Mouse (Mus musculus) embryonic fibroblast, embryonic 13.5 days (primary cell): Measurements from ENCODE around the gene Myh9. TPM values are rescaled to one million over a fixed set of nuclear protein-coding genes. Genes with fewer than 3 reads are reported as not detected.

ENCODE experiments used
- H3K27ac ChIP-seq: 2 replicates; pipeline ENCODE4 v1.5.1; 2012; ENCODE audit warnings: low read length, control low read depth, inconsistent platforms; ENCODE audit not compliant: insufficient read depth
- H3K4me1 ChIP-seq: 2 replicates; pipeline ENCODE4 v1.6.1; 2011; ENCODE audit warnings: low read length; ENCODE audit not compliant: control insufficient read depth, insufficient read depth
- H3K4me3 ChIP-seq: 2 replicates; pipeline ENCODE4 v1.5.1; 2011; ENCODE audit warnings: mild to moderate bottlenecking, control low read depth, low read length; ENCODE audit not compliant: insufficient read depth
- CTCF ChIP-seq: IDR thresholded peaks from 2 replicates; pipeline ENCODE4 v1.5.1; 2011; ENCODE audit warnings: mild to moderate bottlenecking, control low read depth, low read length, moderate library complexity, borderline replicate concordance; ENCODE audit not compliant: insufficient read depth
- POLR2A ChIP-seq: IDR thresholded peaks from 2 replicates; pipeline ENCODE4 v1.6.1; 2011; ENCODE audit warnings: low read depth, mild to moderate bottlenecking, control low read depth, low read length, moderate library complexity
- polyA plus RNA-seq: library from polyadenylated mRNA; stranded (reverse); fragments of >200 nt; gene quantifications from 2 replicates; pipeline ENCODE4 v1.2.4, GENCODE M21; 2011; ENCODE audit warnings: low read depth; ENCODE audit not compliant: missing spikeins, insufficient read length

Myh9 gene
- polyA plus RNA-seq, 1 experiment, result 718 TPM

- Histone ChIP-seq H3K4me1 (peaks cover 38% of the 10 kb centered on the region), H3K27ac (peak overlapping the region; percentile 95), H3K4me3 (no peak overlapping the region)
- TF ChIP-seq CTCF, result no peak
- TF ChIP-seq POLR2A, result no peak
Measured at GRCm38 (mm10) chr15:77794138-77794907, 47.7 kb downstream of the Myh9 start.

GRCm38 (mm10) chr15:77793554-77793953 is 48.4 kb downstream of the Myh9 start:
- TF ChIP-seq CTCF (no peak), POLR2A (no peak)
- no peak overlapping the region for H3K4me3 ChIP-seq
- peaks cover 35% of the 10 kb centered on the region for H3K4me1 ChIP-seq
- H3K27ac ChIP-seq, result peak overlapping the region; percentile 66; the same call in 1 of the 2 replicates

GRCm38 (mm10) chr15:77793094-77793493 is 48.9 kb downstream of the Myh9 start:
- no peak overlapping the region for H3K27ac ChIP-seq
- no peak overlapping the region for H3K4me3 ChIP-seq
- peaks cover 31% of the 10 kb centered on the region for H3K4me1 ChIP-seq
- no peak for TF ChIP-seq POLR2A
- no peak for TF ChIP-seq CTCF

GRCm38 (mm10) chr15:77792056-77792455 is 49.9 kb downstream of the Myh9 start:
- Histone ChIP-seq H3K27ac (no peak overlapping the region), H3K4me1 (peaks cover 20% of the 10 kb centered on the region), H3K4me3 (no peak overlapping the region)
- TF ChIP-seq POLR2A, result no peak
- no peak for TF ChIP-seq CTCF

GRCm38 (mm10) chr15:77790656-77791405 is 51.1 kb downstream of the Myh9 start:
- Histone ChIP-seq H3K27ac (peak overlapping the region; percentile 5; the same call in 1 of the 2 replicates), H3K4me1 (peaks cover 14% of the 10 kb centered on the region), H3K4me3 (no peak overlapping the region)
- TF ChIP-seq CTCF, result no peak
- no peak for TF ChIP-seq POLR2A

- Histone ChIP-seq H3K27ac (no peak overlapping the region), H3K4me3 (no peak overlapping the region), H3K4me1 (peaks cover 12% of the 10 kb centered on the region)
- no peak for TF ChIP-seq CTCF
- TF ChIP-seq POLR2A, result no peak
Measured at GRCm38 (mm10) chr15:77789186-77789585, 52.8 kb downstream of the Myh9 start.

GRCm38 (mm10) chr15:77788356-77788755 is 53.6 kb downstream of the Myh9 start:
- H3K4me3 ChIP-seq, result no peak overlapping the region
- H3K4me1 ChIP-seq, result peaks cover 8% of the 10 kb centered on the region; the same call in 1 of the 2 replicates
- TF ChIP-seq POLR2A (no peak), CTCF (no peak)
- no peak overlapping the region for H3K27ac ChIP-seq

GRCm38 (mm10) chr15:77785807-77786206 is 56.2 kb downstream of the Myh9 start:
- peak overlapping the region; percentile 53 for H3K27ac ChIP-seq
- TF ChIP-seq CTCF, result no peak
- peaks cover 7% of the 10 kb centered on the region; the same call in 1 of the 2 replicates for H3K4me1 ChIP-seq
- no peak overlapping the region for H3K4me3 ChIP-seq

GRCm38 (mm10) chr15:77784039-77784824 is 57.7 kb downstream of the Myh9 start:
- H3K4me3 ChIP-seq, result no peak overlapping the region
- TF ChIP-seq CTCF (no peak), POLR2A (no peak)
- peak overlapping the region; percentile 1 for H3K27ac ChIP-seq
- H3K4me1 ChIP-seq, result peaks cover 7% of the 10 kb centered on the region; the same call in 1 of the 2 replicates
